Mouse (Mus musculus) thymus, adult 2 months (tissue): ENCODE results near the gene Gpc5. TPM values are rescaled to one million over a fixed set of nuclear protein-coding genes. Genes with fewer than 3 reads are reported as not detected.

Experiments
- DNase-seq: peaks from one replicate; pipeline ENCODE4 v3.0.0; 2021
- H3K27ac ChIP-seq: fragments of 200-500 bp; 2 replicates; pipeline ENCODE4 v1.5.1; 2012; ENCODE audit warnings: low read length, control low read depth; ENCODE audit not compliant: control insufficient read depth, insufficient read depth
- H3K27me3 ChIP-seq: fragments of 200-500 bp; 2 replicates; pipeline ENCODE4 v1.6.1; 2012; ENCODE audit warnings: mild to moderate bottlenecking, low read length, moderate library complexity, mixed read lengths; ENCODE audit not compliant: control insufficient read depth, insufficient read depth
- H3K36me3 ChIP-seq: fragments of 200-500 bp; 2 replicates; pipeline ENCODE4 v1.6.1; 2012; ENCODE audit warnings: mild to moderate bottlenecking, low read length, moderate library complexity; ENCODE audit not compliant: control insufficient read depth, insufficient read depth
- H3K4me1 ChIP-seq: fragments of 200-500 bp; replicated peaks from 2 replicates; pipeline ENCODE4 v1.6.1; 2012; ENCODE audit warnings: low read length; ENCODE audit not compliant: control insufficient read depth, insufficient read depth
- H3K4me3 ChIP-seq: fragments of 200-500 bp; 2 replicates; pipeline ENCODE4 v1.5.1; 2012; ENCODE audit warnings: mild to moderate bottlenecking, low read length, control low read depth, moderate library complexity; ENCODE audit not compliant: control insufficient read depth, insufficient read depth
- CTCF ChIP-seq: fragments of 200-500 bp; IDR thresholded peaks from 2 replicates; pipeline ENCODE4 v1.5.1; 2012; ENCODE audit warnings: mild to moderate bottlenecking, control low read depth, low read length, moderate library complexity, borderline replicate concordance; ENCODE audit not compliant: control insufficient read depth, poor library complexity, insufficient read depth; ENCODE audit errors: extremely low read depth
- POLR2A ChIP-seq: fragments of 200-500 bp; IDR thresholded peaks from 2 replicates; pipeline ENCODE4 v1.6.1; 2012; ENCODE audit warnings: mild to moderate bottlenecking, low read length, control low read depth, moderate library complexity; ENCODE audit not compliant: control insufficient read depth, poor library complexity, insufficient read depth; ENCODE audit errors: extremely low read depth
- WGBS: fragments of 180-500 bp; shearing (Covaris S2); methylation state at CpG from one replicate; pipeline ENCODE4 v1.1.7; 2018; 5-methylcytosine and 5-hydroxymethylcytosine counted together
- polyA plus RNA-seq: library from polyadenylated mRNA; depleted of rRNA; stranded (reverse); fragments of >200 nt; gene quantifications from 2 replicates; pipeline ENCODE4 v1.2.3, GENCODE M21; 2012

Gene Gpc5
- polyA plus RNA-seq, 1 experiment = 0.18 TPM

- no peak for DNase-seq
- H3K4me1 ChIP-seq = no peaks in the 10 kb centered on the region
- 79% methylated on average over 4 of the region's 4 CpGs for WGBS
Observed at GRCm38 (mm10) chr14:115614154-115614553, 522.1 kb downstream of the Gpc5 start.

GRCm38 (mm10) chr14:115616305-115616704 is 524.3 kb downstream of the Gpc5 start:
- Histone ChIP-seq H3K4me3 (no peak overlapping the region), H3K36me3 (no peaks in the 10 kb centered on the region), H3K27ac (no peak overlapping the region), H3K4me1 (no peaks in the 10 kb centered on the region), H3K27me3 (no peaks in the 10 kb centered on the region)
- WGBS = 52% methylated on average over 2 of the region's 2 CpGs
- DNase-seq = no peak
- TF ChIP-seq CTCF = no peak
- TF ChIP-seq POLR2A = no peak

More at GRCm38 (mm10) chr14:115614154-115614553, 522.1 kb downstream of the Gpc5 start:
- no peak for TF ChIP-seq POLR2A
- TF ChIP-seq CTCF = no peak
- Histone ChIP-seq H3K36me3 (no peaks in the 10 kb centered on the region), H3K4me3 (no peak overlapping the region), H3K27ac (no peak overlapping the region), H3K27me3 (no peaks in the 10 kb centered on the region)

GRCm38 (mm10) chr14:115616846-115617245 is 524.8 kb downstream of the Gpc5 start:
- Histone ChIP-seq H3K4me1 (no peaks in the 10 kb centered on the region), H3K27me3 (no peaks in the 10 kb centered on the region), H3K4me3 (no peak overlapping the region), H3K36me3 (no peaks in the 10 kb centered on the region), H3K27ac (no peak overlapping the region)
- TF ChIP-seq CTCF (no peak), POLR2A (no peak)
- WGBS = 76% methylated on average over 7 of the region's 7 CpGs
- DNase-seq = no peak

- no peaks in the 10 kb centered on the region for H3K4me1 ChIP-seq
- no peak for DNase-seq
- H3K4me3 ChIP-seq = no peak overlapping the region
- H3K27me3 ChIP-seq = no peaks in the 10 kb centered on the region
- no peaks in the 10 kb centered on the region for H3K36me3 ChIP-seq
- no peak overlapping the region for H3K27ac ChIP-seq
- TF ChIP-seq CTCF (no peak), POLR2A (no peak)
Observed at GRCm38 (mm10) chr14:115620473-115620872, 528.5 kb downstream of the Gpc5 start.

GRCm38 (mm10) chr14:115631160-115631898 is 539.3 kb downstream of the Gpc5 start:
- WGBS = 90% methylated on average over 7 of the region's 7 CpGs
- Histone ChIP-seq H3K27ac (no peak overlapping the region), H3K4me3 (no peak overlapping the region), H3K27me3 (no peaks in the 10 kb centered on the region), H3K4me1 (no peaks in the 10 kb centered on the region), H3K36me3 (no peaks in the 10 kb centered on the region)
- TF ChIP-seq POLR2A (no peak), CTCF (no peak)
- DNase-seq = no peak

GRCm38 (mm10) chr14:115633311-115633710 is 541.3 kb downstream of the Gpc5 start:
- H3K36me3 ChIP-seq = no peaks in the 10 kb centered on the region
- 86% methylated on average over 1 of the region's 1 CpGs for WGBS
- H3K27me3 ChIP-seq = no peaks in the 10 kb centered on the region

More at GRCm38 (mm10) chr14:115633311-115633710, 541.3 kb downstream of the Gpc5 start:
- DNase-seq = no peak
- H3K4me1 ChIP-seq = no peaks in the 10 kb centered on the region
- no peak overlapping the region for H3K27ac ChIP-seq
- no peak overlapping the region for H3K4me3 ChIP-seq
- TF ChIP-seq CTCF (no peak), POLR2A (no peak)
